Mouse (Mus musculus) forebrain, postnatal 0 days (tissue): ENCODE results near the gene Zfp362. TPM values are rescaled to one million over a fixed set of nuclear protein-coding genes. Genes with fewer than 3 reads are reported as not detected.

Source experiments
- ATAC-seq: fragments of 200-750 bp; cut with Nextera tagmentation; 2 replicates; pipeline ENCODE4 v1.8.0; 2017; ENCODE audit warnings: mild to moderate bottlenecking, moderate library complexity
- DNase-seq: peaks from one replicate; pipeline ENCODE4 v3.0.0-alpha.2; 2015
- H3K27ac ChIP-seq: fragments of 300-500 bp; sonication (generic); 2 replicates; pipeline ENCODE4 v1.5.1; 2014; ENCODE audit warnings: low read depth, mild to moderate bottlenecking, antibody characterized with exemption, low read length, moderate library complexity, mixed read lengths
- H3K27me3 ChIP-seq: fragments of 300-500 bp; sonication (generic); 2 replicates; pipeline ENCODE4 v1.6.1; 2014; ENCODE audit warnings: mild to moderate bottlenecking, low read length, mixed read lengths; ENCODE audit not compliant: insufficient read depth
- H3K36me3 ChIP-seq: fragments of 300-500 bp; sonication (generic); 2 replicates; pipeline ENCODE4 v1.6.1; 2014; ENCODE audit warnings: mild to moderate bottlenecking, moderate library complexity; ENCODE audit not compliant: insufficient read depth
- H3K4me1 ChIP-seq: fragments of 300-500 bp; sonication (generic); 2 replicates; pipeline ENCODE4 v1.6.1; 2014; ENCODE audit warnings: antibody characterized with exemption; ENCODE audit not compliant: insufficient read depth
- H3K4me2 ChIP-seq: fragments of 300-500 bp; sonication (generic); 2 replicates; pipeline ENCODE4 v1.6.1; 2014; ENCODE audit warnings: low read depth, mild to moderate bottlenecking, moderate library complexity
- H3K4me3 ChIP-seq: fragments of 300-500 bp; sonication (generic); 2 replicates; pipeline ENCODE4 v1.5.1; 2014; ENCODE audit warnings: low read depth, low read length, mixed read lengths
- H3K9ac ChIP-seq: fragments of 300-500 bp; sonication (generic); 2 replicates; pipeline ENCODE4 v1.6.1; 2014; ENCODE audit warnings: mild to moderate bottlenecking
- H3K9me3 ChIP-seq: fragments of 300-500 bp; sonication (generic); 2 replicates; pipeline ENCODE4 v1.6.1; 2016; ENCODE audit warnings: low read length
- CTCF ChIP-seq: sonication (generic); IDR thresholded peaks from 2 replicates; pipeline ENCODE4 v1.5.1; 2016; ENCODE audit warnings: antibody characterized with exemption, control low read depth, low read depth
- WGBS: fragments of 180-500 bp; shearing (Covaris S2); extraction: QIAGEN DNeasy Blood & Tissue Kit; methylation state at CpG from one replicate; pipeline ENCODE4 v1.1.7; 2014; 5-methylcytosine and 5-hydroxymethylcytosine counted together
- polyA plus RNA-seq: library from polyadenylated mRNA; unstranded; fragments of >200 nt; fragmentation: Nextera tagmentation; extraction: Ambion mirVana; gene quantifications from 2 replicates; pipeline ENCODE4 v1.2.1, GENCODE M21; 2015
- total RNA-seq: library from RNA; depleted of rRNA; stranded (reverse); fragments of >200 nt; gene quantifications from 2 replicates; pipeline ENCODE4 v1.2.3, GENCODE M21; 2014

The Zfp362 gene
- total and polyA plus RNA-seq, 2 experiments from 2014 or later = 26.9 to 29.8 TPM

GRCm38 (mm10) chr4:128801675-128802465, 4.0 kb downstream of the Zfp362 start:
- no peaks in the 10 kb centered on the region for H3K27me3 ChIP-seq
- peaks cover 17% of the 10 kb centered on the region for H3K4me1 ChIP-seq
- no peak overlapping the region for H3K4me3 ChIP-seq
- no peaks in the 10 kb centered on the region for H3K9me3 ChIP-seq
- TF ChIP-seq CTCF = no peak
- DNase-seq (no peak), ATAC-seq (no peak)
- no peaks in the 10 kb centered on the region for H3K36me3 ChIP-seq
- H3K27ac ChIP-seq = no peak overlapping the region
- H3K9ac ChIP-seq = no peak overlapping the region
- 74% methylated on average over 9 of the region's 9 CpGs for WGBS
- H3K4me2 ChIP-seq = no peak overlapping the region

DNA sequence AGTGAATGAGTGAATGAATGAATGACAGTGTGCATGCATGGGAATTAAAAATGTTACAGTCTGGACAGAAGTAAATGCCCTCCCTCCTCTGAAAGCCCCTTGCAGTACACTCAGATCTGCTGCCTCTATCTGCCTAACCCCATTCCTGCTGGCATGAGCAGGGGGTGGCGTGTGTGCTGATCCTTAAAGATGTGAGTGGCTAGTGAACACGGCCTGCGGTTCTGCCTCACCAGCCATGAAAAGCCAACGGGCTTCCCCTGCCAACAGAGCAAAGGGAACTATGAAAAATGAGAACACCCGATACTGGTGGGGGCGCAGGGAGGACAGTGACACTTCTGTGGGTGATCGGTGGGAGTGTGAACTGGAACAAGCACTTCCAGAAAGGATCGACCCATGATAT, 9.1 kb downstream of the Zfp362 start:
- TF ChIP-seq CTCF = no peak
- ATAC-seq = no peak
- no peak overlapping the region for H3K27ac ChIP-seq
- H3K9me3 ChIP-seq = no peaks in the 10 kb centered on the region
- no peak overlapping the region for H3K9ac ChIP-seq
- DNase-seq = no peak
- no peak overlapping the region for H3K4me2 ChIP-seq
- no peaks in the 10 kb centered on the region for H3K27me3 ChIP-seq
- no peak overlapping the region for H3K4me3 ChIP-seq
- WGBS = 69% methylated on average over 8 of the region's 8 CpGs
- H3K36me3 ChIP-seq = 0 out of 2 replicates have a peak, but pooled peaks cover 4% of the 10 kb centered on the region
- H3K4me1 ChIP-seq = peaks cover 6% of the 10 kb centered on the region; the same call in 1 of the 2 replicates

DNA sequence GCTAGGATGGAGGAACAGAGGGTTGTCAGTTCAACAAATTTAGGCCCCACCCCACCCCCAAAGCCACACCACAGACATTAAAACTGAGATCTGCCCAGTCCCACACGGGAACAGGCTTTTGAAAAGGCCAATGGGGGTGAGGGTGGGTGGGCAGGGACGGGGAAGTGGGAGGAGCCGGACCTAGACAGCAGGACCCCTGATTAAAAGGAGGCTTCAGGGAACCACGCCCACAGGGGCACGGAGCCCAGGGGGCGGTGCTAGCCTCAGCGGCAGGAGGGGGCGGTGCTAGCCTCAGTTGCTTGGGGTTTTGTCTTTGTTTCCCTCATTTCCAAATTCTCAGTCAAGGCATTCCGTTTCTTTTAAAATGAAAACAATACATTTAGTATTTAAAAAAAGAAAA, 10.2 kb downstream of the Zfp362 start:
- H3K4me2 ChIP-seq = peak overlapping the region; percentile 15; the same call in 1 of the 2 replicates
- H3K4me3 ChIP-seq = no peak overlapping the region
- TF ChIP-seq CTCF = no peak
- no peaks in the 10 kb centered on the region for H3K27me3 ChIP-seq
- whole genome bisulfite sequencing = 3% methylated on average over 9 of the region's 9 CpGs
- DNase-seq = peak; percentile 60
- no peaks in the 10 kb centered on the region for H3K9me3 ChIP-seq
- H3K9ac ChIP-seq = no peak overlapping the region
- peak; percentile 65; the same call in 1 of the 2 replicates for ATAC-seq
- H3K4me1 ChIP-seq = peaks cover 6% of the 10 kb centered on the region; the same call in 1 of the 2 replicates
- H3K36me3 ChIP-seq = 0 out of 2 replicates have a peak, but pooled peaks cover 4% of the 10 kb centered on the region
- peak overlapping the region; percentile 41; the same call in 1 of the 2 replicates for H3K27ac ChIP-seq

DNA sequence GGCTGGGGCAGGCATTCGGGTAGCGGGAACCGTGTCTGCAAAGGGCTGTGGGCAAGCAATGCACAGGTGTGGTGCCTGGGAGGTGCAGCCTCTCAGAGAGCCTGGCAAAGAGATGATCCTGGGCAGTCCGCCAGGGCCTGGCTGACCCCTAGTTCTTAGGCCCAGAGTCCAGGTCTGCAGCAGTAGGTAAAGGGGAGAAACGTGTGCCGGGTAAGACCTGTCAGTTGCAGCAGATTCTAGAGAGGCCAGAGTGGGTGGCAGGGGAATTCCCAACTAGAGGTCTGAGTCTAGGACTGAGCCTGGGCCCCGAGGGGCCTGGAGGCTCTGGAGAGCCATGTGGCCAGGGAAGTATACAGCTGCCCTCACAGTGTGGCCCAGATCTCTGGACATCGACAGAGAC, 11.6 kb downstream of the Zfp362 start:
- H3K9me3 ChIP-seq = no peaks in the 10 kb centered on the region
- H3K9ac ChIP-seq = no peak overlapping the region
- H3K36me3 ChIP-seq = peaks cover 8% of the 10 kb centered on the region; the same call in 1 of the 2 replicates
- no peaks in the 10 kb centered on the region for H3K27me3 ChIP-seq
- 85% methylated on average over 8 of the region's 8 CpGs for WGBS
- no peak overlapping the region for H3K27ac ChIP-seq
- ATAC-seq (no peak), DNase-seq (no peak)
- no peak for TF ChIP-seq CTCF
- peaks cover 6% of the 10 kb centered on the region; the same call in 1 of the 2 replicates for H3K4me1 ChIP-seq
- H3K4me3 ChIP-seq = no peak overlapping the region
- no peak overlapping the region for H3K4me2 ChIP-seq

DNA sequence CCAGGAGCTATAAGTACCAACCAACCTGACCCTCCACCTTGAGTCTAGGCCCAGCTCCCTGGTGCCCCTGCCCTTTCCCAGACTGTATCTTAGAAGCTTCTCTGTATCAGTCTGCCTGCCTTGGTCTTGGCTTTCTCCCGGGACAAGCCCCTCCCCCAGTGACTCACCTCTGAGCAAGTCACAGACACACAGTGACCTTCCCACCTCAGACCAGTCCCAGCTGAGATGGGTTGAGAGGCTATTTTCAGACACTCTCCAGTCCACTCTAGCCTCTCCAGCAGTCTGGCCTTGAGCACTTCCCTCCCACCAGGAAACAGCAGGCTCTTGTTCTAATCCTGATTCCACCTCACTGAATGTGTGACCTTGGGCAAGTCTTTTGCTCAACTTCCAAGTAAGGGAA, 12.1 kb downstream of the Zfp362 start:
- Histone ChIP-seq H3K9me3 (no peaks in the 10 kb centered on the region), H3K4me1 (peaks cover 6% of the 10 kb centered on the region; the same call in 1 of the 2 replicates), H3K4me3 (no peak overlapping the region), H3K27me3 (no peaks in the 10 kb centered on the region), H3K4me2 (no peak overlapping the region), H3K27ac (no peak overlapping the region), H3K36me3 (peaks cover 8% of the 10 kb centered on the region; the same call in 1 of the 2 replicates), H3K9ac (no peak overlapping the region)
- DNase-seq = no peak
- WGBS = 63% methylated on average over 1 of the region's 1 CpGs
- ATAC-seq = no peak
- no peak for TF ChIP-seq CTCF

DNA sequence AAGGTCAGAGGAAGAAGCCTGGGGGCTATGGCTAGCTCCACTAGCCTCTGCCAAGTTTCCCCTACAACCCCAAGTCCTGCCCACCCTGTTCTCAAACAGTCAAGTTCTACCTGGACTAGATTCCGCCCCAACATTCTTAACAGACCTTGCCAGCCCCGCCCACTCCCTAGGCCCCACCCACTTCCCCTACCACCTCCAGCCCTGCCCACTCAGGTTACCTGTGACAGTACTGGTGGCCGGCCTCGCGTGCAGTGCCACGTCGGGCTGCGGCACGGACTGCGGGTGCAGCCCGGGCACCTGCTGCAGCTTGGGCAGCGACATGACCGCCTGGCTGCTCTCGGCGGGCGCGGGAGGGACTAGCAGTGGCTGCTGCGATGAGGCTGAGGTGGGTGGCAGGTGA, 16.2 kb downstream of the Zfp362 start:
- H3K36me3 ChIP-seq = peaks cover 36% of the 10 kb centered on the region
- no peak overlapping the region for H3K27ac ChIP-seq
- no peaks in the 10 kb centered on the region for H3K4me1 ChIP-seq
- DNase-seq (no peak), ATAC-seq (no peak)
- H3K9ac ChIP-seq = no peak overlapping the region
- 51% methylated on average over 18 of the region's 18 CpGs for WGBS
- no peak overlapping the region for H3K4me3 ChIP-seq
- TF ChIP-seq CTCF = no peak
- no peaks in the 10 kb centered on the region for H3K9me3 ChIP-seq
- H3K27me3 ChIP-seq = no peaks in the 10 kb centered on the region
- no peak overlapping the region for H3K4me2 ChIP-seq

GRCm38 (mm10) chr4:128788108-128788507, 17.7 kb downstream of the Zfp362 start:
- no peak overlapping the region for H3K9ac ChIP-seq
- 93% methylated on average over 4 of the region's 4 CpGs for WGBS
- no peak overlapping the region for H3K4me3 ChIP-seq
- no peak overlapping the region for H3K4me2 ChIP-seq
- no peaks in the 10 kb centered on the region for H3K4me1 ChIP-seq
- H3K9me3 ChIP-seq = no peaks in the 10 kb centered on the region
- no peak for ATAC-seq
- H3K27ac ChIP-seq = no peak overlapping the region
- H3K36me3 ChIP-seq = peaks cover 42% of the 10 kb centered on the region
- TF ChIP-seq CTCF = no peak
- H3K27me3 ChIP-seq = no peaks in the 10 kb centered on the region
- no peak for DNase-seq
